Mouse (Mus musculus) G1E (cell line): Measurements from ENCODE around the gene Slc24a3.

Experiments used
- CTCF ChIP-seq: IDR thresholded peaks from 2 replicates; pipeline ENCODE4 v1.5.1; 2012; ENCODE audit warnings: low read depth, low read length, inconsistent platforms, mixed read lengths
- GATA1 ChIP-seq: IDR thresholded peaks from 2 replicates; pipeline ENCODE4 v1.6.1; 2012; ENCODE audit warnings: borderline replicate concordance, low read length, inconsistent platforms, mixed read lengths
- GATA2 ChIP-seq: IDR thresholded peaks from 2 replicates; pipeline ENCODE4 v1.6.1; 2012; ENCODE audit warnings: low read depth, low read length, inconsistent platforms, borderline replicate concordance
- TAL1 ChIP-seq: conservative IDR thresholded peaks from 2 replicates; pipeline ENCODE4 v1.6.1; 2012; ENCODE audit warnings: low read depth, low read length, inconsistent platforms, mixed read lengths

DNA sequence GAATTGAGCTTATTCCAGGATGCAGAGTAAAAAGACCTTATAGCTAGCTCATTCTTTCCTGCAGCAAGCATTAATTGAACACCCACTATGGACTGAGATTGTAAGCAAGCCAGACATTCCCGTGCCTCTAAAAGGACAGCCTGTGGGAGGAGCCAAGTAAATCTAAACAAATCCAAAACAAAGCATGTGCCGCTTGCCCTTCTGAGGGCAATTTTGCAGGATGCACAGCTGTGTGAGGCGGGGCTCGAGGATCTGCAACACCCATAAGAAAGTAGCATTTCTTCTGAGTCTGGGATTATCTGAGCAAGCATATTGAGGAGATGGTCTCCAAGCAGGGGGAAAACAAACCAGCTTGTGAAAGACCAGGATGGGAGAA lies 464.2 kb downstream of the Slc24a3 start:
- no peak for TF ChIP-seq CTCF
- no peak for TF ChIP-seq GATA1
- TF ChIP-seq TAL1: no peak
- TF ChIP-seq GATA2: no peak
